Mouse (Mus musculus): ENCODE measurements around the gene Rab7b. TPM values are rescaled to one million over a fixed set of nuclear protein-coding genes. Genes with fewer than 3 reads are reported as not detected.

Gene Rab7b
- polyA plus RNA-seq, 1 experiment: 0.96 TPM

DNA sequence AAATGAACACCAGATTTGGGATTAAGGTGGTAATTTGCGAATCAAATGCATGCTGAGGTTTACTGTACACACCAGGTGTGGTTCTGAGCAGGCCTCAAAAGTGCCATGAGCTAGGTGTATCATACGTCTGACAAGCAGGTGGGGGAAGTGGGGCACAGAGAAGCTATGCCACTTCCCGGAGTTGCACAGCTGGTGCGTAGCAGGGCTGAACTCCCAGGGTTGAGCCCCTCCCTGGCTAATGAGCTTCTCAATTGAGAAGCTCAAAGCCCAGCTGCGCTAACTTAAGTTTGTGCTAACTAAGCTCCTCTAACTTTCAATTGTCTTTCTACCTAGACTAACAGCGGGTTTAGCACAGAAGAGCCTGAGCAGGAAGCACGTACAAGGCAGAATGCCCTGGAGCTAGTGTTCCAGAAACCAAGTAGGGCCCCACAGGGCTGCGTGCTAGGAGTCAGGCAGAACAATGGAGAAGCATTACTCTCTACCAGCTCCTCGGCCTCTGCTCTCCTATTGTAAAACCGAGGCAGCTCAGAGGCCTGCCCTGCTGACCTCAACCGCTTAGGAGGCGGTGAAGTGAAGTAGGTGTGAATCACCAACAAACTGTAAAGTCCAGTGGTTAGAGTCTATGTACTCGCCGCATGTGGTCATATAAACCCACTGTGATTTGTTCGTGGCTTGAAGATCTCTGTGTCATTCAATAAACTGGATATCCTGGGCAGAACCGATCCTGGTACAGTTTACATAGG lies 30.6 kb downstream of the Rab7b start:
- no peak for TF ChIP-seq POLR2A (IDR thresholded peaks at IDR 0.05; ENCODE audit: borderline replicate concordance, extremely low read depth, insufficient read depth, insufficient read length, poor library complexity, severe bottlenecking)
- TF ChIP-seq CTCF (IDR thresholded peaks at IDR 0.05; ENCODE audit: borderline replicate concordance, extremely low read depth, insufficient read depth, insufficient read length): no peak
- no peak for DNase-seq (ENCODE audit: low read depth)

DNA sequence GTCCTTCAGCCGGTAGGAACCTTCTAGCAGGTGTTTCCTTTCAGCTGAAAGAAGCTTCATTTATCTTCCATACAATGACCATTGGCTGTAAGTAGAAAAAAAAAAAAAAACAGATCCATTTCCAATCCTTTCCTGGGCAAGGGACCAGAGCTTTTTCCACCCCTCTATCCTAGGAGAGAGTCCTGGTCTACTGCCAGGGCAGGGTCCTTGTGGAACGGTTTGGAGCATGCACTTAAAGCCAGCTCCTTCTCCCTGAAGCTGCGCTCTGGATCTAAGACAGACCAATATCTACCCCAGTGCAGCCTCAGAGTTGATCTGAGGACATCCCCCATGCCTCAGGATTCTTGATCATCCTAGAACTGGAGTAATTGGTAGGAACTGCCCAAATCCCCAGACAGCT lies 33.5 kb downstream of the Rab7b start:
- no peak for DNase-seq (ENCODE audit: low read depth)
- TF ChIP-seq CTCF (IDR thresholded peaks at IDR 0.05; ENCODE audit: borderline replicate concordance, extremely low read depth, insufficient read depth, insufficient read length): no peak
- no peak for TF ChIP-seq POLR2A (IDR thresholded peaks at IDR 0.05; ENCODE audit: borderline replicate concordance, extremely low read depth, insufficient read depth, insufficient read length, poor library complexity, severe bottlenecking)

- DNase-seq (ENCODE audit: low read depth): no peak
- TF ChIP-seq POLR2A (IDR thresholded peaks at IDR 0.05; ENCODE audit: borderline replicate concordance, extremely low read depth, insufficient read depth, insufficient read length, poor library complexity, severe bottlenecking) (no peak), CTCF (IDR thresholded peaks at IDR 0.05; ENCODE audit: borderline replicate concordance, extremely low read depth, insufficient read depth, insufficient read length) (no peak)
Measured at GRCm38 (mm10) chr1:131723549-131723948, 35.1 kb downstream of the Rab7b start.

- no peak for TF ChIP-seq CTCF (IDR thresholded peaks at IDR 0.05; ENCODE audit: borderline replicate concordance, extremely low read depth, insufficient read depth, insufficient read length)
- no peak for TF ChIP-seq POLR2A (IDR thresholded peaks at IDR 0.05; ENCODE audit: borderline replicate concordance, extremely low read depth, insufficient read depth, insufficient read length, poor library complexity, severe bottlenecking)
- DNase-seq (ENCODE audit: low read depth): no peak
Measured at GRCm38 (mm10) chr1:131726586-131726985, 38.1 kb downstream of the Rab7b start.

DNA sequence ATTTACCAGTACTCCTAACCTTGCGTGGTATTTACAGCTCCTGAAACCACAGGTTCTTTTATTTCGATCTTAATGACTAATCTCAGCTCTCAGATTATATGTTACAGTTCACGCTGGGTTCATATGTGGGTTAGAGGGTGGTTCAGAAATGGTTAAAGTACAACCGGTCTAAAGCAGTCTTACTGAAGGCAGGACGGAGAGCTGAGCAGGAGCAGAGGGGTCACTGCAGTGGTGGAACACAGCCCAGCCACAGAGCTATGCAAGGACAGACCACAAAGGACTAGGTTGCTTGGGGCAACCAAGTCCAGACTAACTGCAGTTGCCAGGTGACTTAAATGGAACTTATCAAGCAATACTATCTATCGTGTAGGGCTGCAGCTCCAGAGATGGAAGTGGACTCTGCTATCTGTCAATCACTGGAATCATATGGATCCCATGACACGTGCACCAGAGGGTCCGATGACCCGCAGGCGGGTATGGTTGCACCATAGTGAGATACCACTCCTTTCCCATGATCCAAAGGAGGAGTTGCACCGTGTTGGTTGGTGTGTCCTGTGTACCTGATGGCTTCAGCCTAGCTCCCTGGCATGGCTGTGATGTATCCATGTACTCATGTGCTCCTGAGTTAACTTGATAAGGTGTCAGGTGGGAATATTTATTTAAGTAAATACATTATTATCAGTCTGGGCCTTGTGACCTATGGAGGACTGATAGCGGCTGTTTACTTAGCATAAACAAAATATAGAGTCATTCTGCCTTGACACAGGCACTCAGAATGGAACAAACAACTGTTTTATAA lies 42.3 kb downstream of the Rab7b start:
- DNase-seq (ENCODE audit: low read depth): no peak
- TF ChIP-seq POLR2A (IDR thresholded peaks at IDR 0.05; ENCODE audit: borderline replicate concordance, extremely low read depth, insufficient read depth, insufficient read length, poor library complexity, severe bottlenecking): no peak
- TF ChIP-seq CTCF (IDR thresholded peaks at IDR 0.05; ENCODE audit: borderline replicate concordance, extremely low read depth, insufficient read depth, insufficient read length): no peak

- TF ChIP-seq POLR2A (IDR thresholded peaks at IDR 0.05; ENCODE audit: borderline replicate concordance, extremely low read depth, insufficient read depth, insufficient read length, poor library complexity, severe bottlenecking) (no peak), CTCF (IDR thresholded peaks at IDR 0.05; ENCODE audit: borderline replicate concordance, extremely low read depth, insufficient read depth, insufficient read length) (no peak)
- DNase-seq (ENCODE audit: low read depth): no peak
Measured at GRCm38 (mm10) chr1:131733474-131734180, 45.1 kb downstream of the Rab7b start.

- no peak for DNase-seq (ENCODE audit: low read depth)
- TF ChIP-seq CTCF (IDR thresholded peaks at IDR 0.05; ENCODE audit: borderline replicate concordance, extremely low read depth, insufficient read depth, insufficient read length) (no peak), POLR2A (IDR thresholded peaks at IDR 0.05; ENCODE audit: borderline replicate concordance, extremely low read depth, insufficient read depth, insufficient read length, poor library complexity, severe bottlenecking) (no peak)
Measured at GRCm38 (mm10) chr1:131734657-131735273, 46.3 kb downstream of the Rab7b start.

GRCm38 (mm10) chr1:131736494-131736893 lies 48.0 kb downstream of the Rab7b start:
- TF ChIP-seq CTCF (IDR thresholded peaks at IDR 0.05; ENCODE audit: borderline replicate concordance, extremely low read depth, insufficient read depth, insufficient read length): no peak

GRCm38 (mm10) chr1:131737269-131737668 lies 48.8 kb downstream of the Rab7b start:
- TF ChIP-seq CTCF (IDR thresholded peaks at IDR 0.05; ENCODE audit: borderline replicate concordance, extremely low read depth, insufficient read depth, insufficient read length) (no peak), POLR2A (IDR thresholded peaks at IDR 0.05; ENCODE audit: borderline replicate concordance, extremely low read depth, insufficient read depth, insufficient read length, poor library complexity, severe bottlenecking) (no peak)
- peak; percentile 88 for DNase-seq (ENCODE audit: low read depth)

More at GRCm38 (mm10) chr1:131736494-131736893, 48.0 kb downstream of the Rab7b start:
- DNase-seq (ENCODE audit: low read depth): no peak

- TF ChIP-seq POLR2A (IDR thresholded peaks at IDR 0.05; ENCODE audit: borderline replicate concordance, extremely low read depth, insufficient read depth, insufficient read length, poor library complexity, severe bottlenecking) (no peak), CTCF (IDR thresholded peaks at IDR 0.05; ENCODE audit: borderline replicate concordance, extremely low read depth, insufficient read depth, insufficient read length) (no peak)
- DNase-seq (ENCODE audit: low read depth): no peak
Measured at GRCm38 (mm10) chr1:131738760-131739159, 50.3 kb downstream of the Rab7b start.
